ENCODE assay signal across 8 mouse cellular contexts in the genomic region with DNA sequence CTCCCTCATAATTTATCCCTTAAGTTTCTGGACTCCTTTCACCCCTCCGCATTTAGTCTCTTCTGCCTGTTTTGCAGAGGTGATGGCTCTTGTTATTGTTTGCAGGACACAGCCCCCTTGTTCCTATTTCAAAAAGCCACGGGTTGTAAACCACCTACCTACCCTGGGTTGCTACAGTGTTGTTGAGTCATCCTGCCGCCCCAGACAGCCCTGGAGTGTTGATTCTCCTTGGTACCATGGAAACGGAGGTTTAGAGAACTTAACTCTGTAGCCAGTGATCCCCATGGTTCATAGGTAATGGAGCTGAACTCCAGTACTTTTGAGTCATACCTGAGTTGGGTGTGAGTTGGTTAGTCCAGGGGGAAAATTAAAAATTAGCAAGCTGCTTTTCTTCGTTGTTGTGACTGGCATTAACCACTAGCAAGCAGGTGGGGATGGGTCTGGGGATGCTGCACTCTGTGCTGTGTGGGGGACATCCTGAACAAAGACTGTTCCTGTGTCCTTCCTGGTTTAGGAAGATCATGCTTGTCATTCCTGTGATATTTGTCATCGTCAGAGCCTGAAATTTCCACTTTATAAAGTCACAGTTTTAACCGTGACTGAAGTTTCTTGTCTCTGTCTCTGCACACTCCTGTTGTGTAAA. TPM values are rescaled to one million over a fixed set of nuclear protein-coding genes. Genes with fewer than 3 reads are reported as not detected.
DNase-seq lines count a peak whose midpoint lies in the region; ATAC-seq and TF ChIP-seq lines count a peak whose summit lies in the region.

No protein-coding gene starts in this region.

- H3K27me3 ChIP-seq in heart, embryonic 11.5 days (ENCODE audit: control insufficient read depth, insufficient read depth, low read length), result no peaks in the 10 kb centered on the region
- H3K27me3 ChIP-seq in CH12.LX (replicated peaks), result no peaks in the 10 kb centered on the region
- H3K27me3 ChIP-seq in forebrain, embryonic 11.5 days (ENCODE audit: control insufficient read depth, insufficient read depth, low read length), result no peaks in the 10 kb centered on the region
- no peaks in the 10 kb centered on the region for H3K27me3 ChIP-seq in midbrain, embryonic 16.5 days (ENCODE audit: control insufficient read depth, insufficient read depth, low read depth, low read length)

- no peak for TF ChIP-seq RAD21 in CH12.LX (IDR thresholded peaks at IDR 0.05; ENCODE audit: low read depth, low read length)

- DNase-seq in heart, postnatal 4 days, result no peak
- DNase-seq in CH12.LX (ENCODE audit: extremely low read depth), result peak; percentile 88
- no peak for DNase-seq in forebrain, embryonic 11.5 days (ENCODE audit: low spot score)
- DNase-seq in kidney, postnatal 36 days, result peak; percentile 41 to 65
- no peak for DNase-seq in layer of hippocampus, postnatal 14 days (ENCODE audit: low spot score in 2 of 2)
- no peak for DNase-seq in ovary, postnatal 10 days (ENCODE audit: low spot score)

- no peaks in the 10 kb centered on the region for H3K36me3 ChIP-seq in heart, embryonic 11.5 days (ENCODE audit: control insufficient read depth, insufficient read depth, low read length)
- H3K36me3 ChIP-seq in CH12.LX (replicated peaks in 1 of 2; ENCODE audit: control insufficient read depth in 1 of 2, insufficient read depth in 1 of 2, low read length in 1 of 2), result peaks cover 3 to 23% of the 10 kb centered on the region in 2 experiments
- no peaks in the 10 kb centered on the region for H3K36me3 ChIP-seq in forebrain, embryonic 11.5 days (ENCODE audit: control insufficient read depth, insufficient read depth, low read length)
- no peaks in the 10 kb centered on the region for H3K36me3 ChIP-seq in midbrain, embryonic 16.5 days (ENCODE audit: control insufficient read depth, insufficient read depth, low read length)

- ATAC-seq in heart, embryonic 11.5 days (replicated peaks; ENCODE audit: insufficient number of reproducible peaks, low FRiP score, low TSS enrichment), result no peak
- no peak for ATAC-seq in forebrain, embryonic 11.5 days (replicated peaks; ENCODE audit: low FRiP score)
- ATAC-seq in midbrain, embryonic 16.5 days, result no peak

- TF ChIP-seq CTCF in CH12.LX (conservative IDR thresholded peaks at IDR 0.05 in 1 of 2, IDR thresholded peaks at IDR 0.05 in 1 of 2; ENCODE audit: low read depth in 2 of 2, low read length in 2 of 2), result no peak

- WGBS in heart, embryonic 11.5 days (ENCODE audit: insufficient replicate concordance), result 19% methylated on average over 7 of the region's 7 CpGs
- 20% methylated on average over 7 of the region's 7 CpGs for WGBS in forebrain, embryonic 11.5 days
- WGBS in midbrain, embryonic 16.5 days, result 13% methylated on average over 7 of the region's 7 CpGs

- peaks cover 87% of the 10 kb centered on the region for H3K79me2 ChIP-seq in CH12.LX (replicated peaks; ENCODE audit: control insufficient read depth, extremely low read depth, insufficient read depth, poor library complexity, severe bottlenecking)

- peak overlapping the region; percentile 29; the same call in 1 of the 2 replicates for H3K27ac ChIP-seq in heart, embryonic 11.5 days (ENCODE audit: low read depth, low read length)
- peak overlapping the region; percentile 97 for H3K27ac ChIP-seq in CH12.LX (ENCODE audit: insufficient read depth, low read depth)
- no peak overlapping the region for H3K27ac ChIP-seq in forebrain, embryonic 11.5 days (ENCODE audit: low read depth, low read length)
- H3K27ac ChIP-seq in midbrain, embryonic 16.5 days (ENCODE audit: low read length), result no peak overlapping the region

- TF ChIP-seq POLR2A in CH12.LX (IDR thresholded peaks at IDR 0.05; ENCODE audit: low read depth, low read length), result no peak

- no peaks in the 10 kb centered on the region for H3K9me3 ChIP-seq in heart, embryonic 11.5 days (replicated peaks; ENCODE audit: control insufficient read depth, low read length)
- no peaks in the 10 kb centered on the region for H3K9me3 ChIP-seq in CH12.LX (replicated peaks; ENCODE audit: low read length)
- H3K9me3 ChIP-seq in forebrain, embryonic 11.5 days (ENCODE audit: control insufficient read depth, low read length), result no peaks in the 10 kb centered on the region
- H3K9me3 ChIP-seq in midbrain, embryonic 16.5 days (replicated peaks; ENCODE audit: control insufficient read depth, low read length, poor library complexity, severe bottlenecking), result no peaks in the 10 kb centered on the region

- dilution Hi-C loops in CH12.LX (cut with MboI; ENCODE audit: extremely low pct_ligation_motif_present, extremely low pct_unique_long_range_greater_than_20kb, low sequenced_read_pairs), result no loop called here

- peaks cover 45% of the 10 kb centered on the region for H3K4me1 ChIP-seq in heart, embryonic 11.5 days (ENCODE audit: control insufficient read depth, insufficient read depth, low read length)
- peaks cover 19 to 64% of the 10 kb centered on the region in 2 experiments for H3K4me1 ChIP-seq in CH12.LX (ENCODE audit: control insufficient read depth in 1 of 2, insufficient read depth in 2 of 2)
- peaks cover 18% of the 10 kb centered on the region; the same call in 1 of the 2 replicates for H3K4me1 ChIP-seq in forebrain, embryonic 11.5 days (replicated peaks; ENCODE audit: control insufficient read depth, insufficient read depth, low read length)
- peaks cover 50% of the 10 kb centered on the region for H3K4me1 ChIP-seq in midbrain, embryonic 16.5 days (ENCODE audit: control insufficient read depth, insufficient read depth, low read length)

- H3K9ac ChIP-seq in heart, embryonic 11.5 days (ENCODE audit: low read depth, low read length), result peak overlapping the region; percentile 4; the same call in 1 of the 2 replicates
- peak overlapping the region; percentile 74 for H3K9ac ChIP-seq in CH12.LX (ENCODE audit: insufficient read depth, low read depth)
- H3K9ac ChIP-seq in forebrain, embryonic 11.5 days (ENCODE audit: low read length), result peak overlapping the region; percentile 17; the same call in 1 of the 2 replicates
- peak overlapping the region; percentile 63 for H3K9ac ChIP-seq in midbrain, embryonic 16.5 days (ENCODE audit: low read depth, low read length)

- in situ Hi-C loops in CH12.LX (cut with MboI; ENCODE audit: low pct_ligation_motif_present, low pct_unique_long_range_greater_than_20kb, low sequenced_read_pairs), result loop anchor here (5.0 to 25.0 kb wide), 2 partner anchors 96 to 186 kb away; no protein-coding TSS in a partner anchor

- no peak for TF ChIP-seq EP300 in CH12.LX (IDR thresholded peaks at IDR 0.05; ENCODE audit: low read length)

- peak overlapping the region; percentile 97 for H3K4me3 ChIP-seq in heart, embryonic 11.5 days (ENCODE audit: low read depth, low read length)
- H3K4me3 ChIP-seq in CH12.LX (replicated peaks in 1 of 3; ENCODE audit: low read depth in 2 of 3, low read length in 2 of 3, poor library complexity in 1 of 3), result peak overlapping the region; percentile 65 to 93 (median 87)
- peak overlapping the region; percentile 94 for H3K4me3 ChIP-seq in forebrain, embryonic 11.5 days (ENCODE audit: low read depth, low read length)
- peak overlapping the region; percentile 92 for H3K4me3 ChIP-seq in midbrain, embryonic 16.5 days (ENCODE audit: low read depth, low read length)

- peak overlapping the region; percentile 75 for H3K4me2 ChIP-seq in heart, embryonic 11.5 days
- H3K4me2 ChIP-seq in CH12.LX (ENCODE audit: insufficient read depth, low read depth, poor library complexity, severe bottlenecking), result peak overlapping the region; percentile 99
- H3K4me2 ChIP-seq in forebrain, embryonic 11.5 days (ENCODE audit: low read depth, low read length, severe bottlenecking), result peak overlapping the region; percentile 74
- peak overlapping the region; percentile 96 for H3K4me2 ChIP-seq in midbrain, embryonic 16.5 days (ENCODE audit: low read length)

TF ChIP-seq in CH12.LX, 34 proteins besides CTCF, POLR2A, EP300 and RAD21 (continues in another document):
- no peak for TF ChIP-seq ZNF384 (IDR thresholded peaks at IDR 0.05; ENCODE audit: low read depth, low read length)
- TF ChIP-seq POLR2AphosphoS2 (IDR thresholded peaks at IDR 0.05; ENCODE audit: low read depth, low read length), result no peak
- peak; percentile 34; the same call in 1 of the 2 replicates for TF ChIP-seq ETS1 (conservative IDR thresholded peaks at IDR 0.05; ENCODE audit: low read depth, low read length)
- peak; percentile 23; the same call in 1 of the 2 replicates for TF ChIP-seq BHLHE40 (IDR thresholded peaks at IDR 0.05; ENCODE audit: low read depth, low read length)
- no peak for TF ChIP-seq ZMIZ1 (IDR thresholded peaks at IDR 0.05; ENCODE audit: low read depth, low read length)
- no peak for TF ChIP-seq GABPA (IDR thresholded peaks at IDR 0.05; ENCODE audit: insufficient replicate concordance, low read depth, low read length)
- peak; percentile 59 for TF ChIP-seq MXI1 (IDR thresholded peaks at IDR 0.05; ENCODE audit: low read depth, low read length)
- peak; percentile 68; the same call in 1 of the 2 replicates for TF ChIP-seq SIN3A (IDR thresholded peaks at IDR 0.05; ENCODE audit: low read length)
- no peak for TF ChIP-seq MAFK (IDR thresholded peaks at IDR 0.05; ENCODE audit: insufficient replicate concordance, low read length)
- TF ChIP-seq E2F4 (IDR thresholded peaks at IDR 0.05; ENCODE audit: insufficient replicate concordance, low read depth, low read length), result no peak
- TF ChIP-seq USF1 (IDR thresholded peaks at IDR 0.05; ENCODE audit: low read depth, low read length), result no peak
- TF ChIP-seq RCOR1 (conservative IDR thresholded peaks at IDR 0.05; ENCODE audit: low read depth, low read length), result no peak

RNA-seq across cellular contexts. Expression of a gene that starts 1.8 kb away (rescaled TPM):
- 21.5 and 23.7 TPM in 2 replicates for polyA plus RNA-seq in heart, embryonic 11.5 days (2014; fragmentation: Nextera tagmentation; extraction: Ambion mirVana)
- 10 to 100 TPM; 42.9 to 43.7 TPM for total RNA-seq in heart, postnatal 4 days (2021)
- total RNA-seq in CH12.LX (2012; rRNA removed) (20.3 and 23.2 TPM in 2 replicates), CH12.LX (2014; rRNA removed) (20.0 and 23.3 TPM in 2 replicates)
- polyA plus RNA-seq in CH12.LX (2012; ENCODE audit: insufficient read length, low read depth), result 20.5 and 21.8 TPM in 2 replicates
- 44.6 and 48.4 TPM in 2 replicates for polyA plus RNA-seq in forebrain, embryonic 11.5 days (2014; fragmentation: Nextera tagmentation; extraction: Ambion mirVana)
- 28.2 and 28.6 TPM in 2 replicates for polyA plus RNA-seq in midbrain, embryonic 16.5 days (2015; fragmentation: Nextera tagmentation; extraction: Ambion mirVana)
- total RNA-seq in layer of hippocampus, postnatal 14 days (2021), result 10 to 100 TPM; 32.0 to 32.2 TPM

RNA-seq across cellular contexts. Expression of a gene that starts 2.6 kb away (rescaled TPM):
- 31.7 and 39.5 TPM in 2 replicates for polyA plus RNA-seq in heart, embryonic 11.5 days (2014; fragmentation: Nextera tagmentation; extraction: Ambion mirVana)
- 10 to 100 TPM; 66.7 to 70.5 TPM for total RNA-seq in heart, postnatal 4 days (2021)
- total RNA-seq in CH12.LX (2012; rRNA removed), result 41.2 and 41.6 TPM in 2 replicates
- 41.2 and 41.4 TPM in 2 replicates for total RNA-seq in CH12.LX (2014; rRNA removed)
- 40.9 and 50.1 TPM in 2 replicates for polyA plus RNA-seq in CH12.LX (2012; ENCODE audit: insufficient read length, low read depth)
- polyA plus RNA-seq in forebrain, embryonic 11.5 days (2014; fragmentation: Nextera tagmentation; extraction: Ambion mirVana), result 53.1 and 55.7 TPM in 2 replicates
- polyA plus RNA-seq in midbrain, embryonic 16.5 days (2015; fragmentation: Nextera tagmentation; extraction: Ambion mirVana), result 41.7 and 42.3 TPM in 2 replicates
- 100 to 1,000 TPM in 1 of 2 experiments, 10 to 100 TPM in 1; 96.9 to 104 TPM for total RNA-seq in layer of hippocampus, postnatal 14 days (2021)

Comparison
In these comparisons a context has a peak if more than half of its experiments do, and no peak if none do; other contexts are left out.
1. H3K27ac ChIP-seq: peak in heart, embryonic 11.5 days (single experiment) and CH12.LX (single experiment); none in forebrain, embryonic 11.5 days (single experiment) and midbrain, embryonic 16.5 days (single experiment).
2. H3K9ac ChIP-seq: peak in every context shown above with its lines; median percentile 74 in CH12.LX; 63 in midbrain, embryonic 16.5 days; 17 in forebrain, embryonic 11.5 days; 4 in heart, embryonic 11.5 days.
3. DNase-seq: peak in CH12.LX (single experiment) and kidney, postnatal 36 days (2 of 2); none in heart, postnatal 4 days (single experiment), forebrain, embryonic 11.5 days (single experiment), layer of hippocampus, postnatal 14 days (0 of 2) and ovary, postnatal 10 days (single experiment).
4. Peak in every context shown above with its lines, with median percentiles within 50 percentile points of each other: H3K4me2 ChIP-seq and H3K4me3 ChIP-seq.